Mouse (Mus musculus) kidney, postnatal 36 days (tissue): ENCODE measurements around the gene Yipf7.

Experiments used
- DNase-seq, 2 experiments: peaks; one replicate each; pipeline ENCODE4 v3.0.0; 2021 to 2022; ENCODE audit warnings: mixed read lengths in 2 of 2

Gene Yipf7

DNA sequence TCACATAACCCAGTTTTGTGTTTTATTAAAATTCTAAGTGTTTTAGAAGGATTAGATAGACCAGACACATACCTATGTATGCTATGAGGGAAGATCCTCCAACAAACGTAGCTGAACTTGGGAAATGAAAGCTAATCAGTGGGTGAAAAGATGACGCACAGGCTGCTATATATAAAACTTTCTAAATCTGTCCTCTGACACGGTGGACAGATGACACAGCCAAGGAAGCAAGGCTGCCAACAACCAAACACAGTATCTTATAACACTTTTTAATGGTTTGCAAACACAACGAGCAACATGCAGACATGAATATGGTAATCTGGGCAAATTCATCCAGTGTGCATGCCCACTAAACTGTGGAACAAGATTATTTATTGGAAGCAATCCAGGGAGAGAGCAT, at the start of gene Yipf7:
TSS of gene Yipf7 (minus strand) at position 160 of the 400 bp plus-strand sequence.
- no peak for DNase-seq

- DNase-seq: peak; percentile 89 to 91
These were observed 49.4 kb upstream of the Yipf7 start, which contains the start of gene Gnpda2 for GRCm38 (mm10) chr5:69591640-69592461. Gene Gnpda2 (minus strand): TSS chr5:69592340.

DNA sequence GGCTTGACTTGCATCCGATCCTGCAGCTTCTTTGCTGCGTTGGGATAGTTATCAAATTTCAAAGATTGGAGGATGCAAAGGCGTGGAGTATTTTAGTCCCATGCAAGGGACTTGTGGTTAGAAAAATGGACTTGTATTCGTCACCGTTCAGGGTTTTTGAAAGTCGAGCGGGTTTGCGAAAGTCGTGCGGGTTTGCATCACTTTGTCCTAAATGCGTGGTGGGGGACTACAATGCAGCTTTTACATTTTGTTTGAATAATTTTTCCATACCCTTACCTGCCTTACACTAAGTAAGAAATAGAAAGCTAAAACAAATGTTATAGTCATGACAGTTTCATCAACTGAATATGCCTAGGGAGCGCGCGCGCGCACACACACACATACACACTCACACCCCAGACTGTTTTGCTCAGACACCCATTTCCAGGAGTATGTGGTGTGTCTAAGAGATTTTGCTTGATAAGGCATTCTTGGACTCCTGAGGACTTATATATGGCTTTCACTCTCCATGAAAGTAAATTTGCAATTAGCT, 15.0 kb upstream of the Yipf7 start:
- DNase-seq: peak in 1 of 2 experiments; percentile 8

- DNase-seq: peak; percentile 93 to 96
These were observed 14.4 kb upstream of the Yipf7 start, which contains the start of gene Guf1 for GRCm38 (mm10) chr5:69556628-69557403. Gene Guf1 (plus strand): TSS chr5:69556923.

GRCm38 (mm10) chr5:69541680-69542079, 768 bp downstream of the Yipf7 start:
- no peak for DNase-seq

- DNase-seq: no peak
These were observed 18.5 kb downstream of the Yipf7 start for GRCm38 (mm10) chr5:69523944-69524343.

DNA sequence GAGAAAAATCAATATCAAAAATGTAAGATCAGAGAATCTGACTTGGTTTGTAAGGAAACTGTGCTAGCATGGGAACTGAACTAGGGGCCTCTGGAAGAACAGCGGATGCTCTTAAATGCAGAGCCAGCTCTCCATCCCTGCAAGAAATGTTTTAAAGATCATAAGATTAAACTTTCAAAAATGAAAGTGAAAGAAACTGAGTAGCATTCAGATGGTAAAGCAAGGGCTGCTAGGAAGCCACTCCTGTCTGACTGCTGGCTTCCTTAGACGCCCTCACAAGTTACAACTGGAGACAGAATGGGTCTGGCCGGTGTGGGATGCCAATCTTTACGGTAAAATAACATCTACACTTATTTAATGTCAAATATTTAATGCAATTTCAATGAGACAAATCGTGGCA, 20.4 kb downstream of the Yipf7 start:
- no peak for DNase-seq

DNA sequence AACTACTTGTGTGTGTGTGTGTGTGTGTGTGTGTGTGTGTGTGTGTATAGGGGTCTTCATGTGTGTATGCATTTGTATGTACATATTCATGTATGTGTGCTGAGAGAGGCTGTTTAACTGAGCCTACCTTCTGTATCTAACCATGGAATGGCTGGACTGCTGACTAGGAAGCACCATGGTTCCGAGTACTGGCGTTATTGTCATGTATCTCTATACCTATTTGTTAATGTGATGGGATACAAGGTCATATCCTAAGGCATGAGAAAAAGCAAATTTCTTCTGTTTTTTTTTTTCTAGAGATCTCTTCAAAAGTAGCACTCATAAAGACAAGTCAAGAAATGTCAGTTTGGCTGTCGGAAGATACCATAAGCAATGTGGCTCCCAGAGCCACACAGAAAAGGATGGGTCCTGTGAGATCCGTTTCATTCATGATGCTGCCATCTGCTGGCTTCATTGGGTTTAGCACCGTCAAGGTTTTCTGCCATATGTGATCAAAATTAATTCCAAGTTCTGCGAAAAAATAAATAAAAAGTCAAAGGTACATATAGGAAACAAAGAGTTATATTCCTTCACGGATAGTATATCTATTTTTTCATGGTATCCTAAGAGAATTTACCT, 21.7 kb downstream of the Yipf7 start:
- DNase-seq: peak; percentile 14 to 72

GRCm38 (mm10) chr5:69512203-69512602, 30.2 kb downstream of the Yipf7 start:
- no peak for DNase-seq

DNA sequence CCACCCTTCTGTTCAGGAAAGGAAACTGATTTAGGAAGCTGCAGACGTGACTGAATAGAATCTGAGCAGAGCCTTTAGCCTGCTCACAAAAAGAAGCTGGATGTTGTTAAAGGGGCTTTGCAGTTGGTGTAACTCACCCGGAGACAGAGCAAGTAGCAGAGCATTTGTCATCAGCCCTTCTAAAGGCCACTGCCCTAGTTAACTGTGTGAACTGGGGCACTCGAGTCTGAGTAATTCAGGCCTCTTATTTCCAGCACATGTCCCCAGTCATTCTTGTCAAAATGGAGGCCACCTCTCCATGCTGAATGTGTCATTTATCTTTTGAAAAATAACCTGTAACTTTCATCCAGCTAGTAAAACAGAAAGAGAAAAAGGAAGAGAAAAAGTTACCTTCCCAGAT, 30.8 kb downstream of the Yipf7 start:
- no peak for DNase-seq

DNA sequence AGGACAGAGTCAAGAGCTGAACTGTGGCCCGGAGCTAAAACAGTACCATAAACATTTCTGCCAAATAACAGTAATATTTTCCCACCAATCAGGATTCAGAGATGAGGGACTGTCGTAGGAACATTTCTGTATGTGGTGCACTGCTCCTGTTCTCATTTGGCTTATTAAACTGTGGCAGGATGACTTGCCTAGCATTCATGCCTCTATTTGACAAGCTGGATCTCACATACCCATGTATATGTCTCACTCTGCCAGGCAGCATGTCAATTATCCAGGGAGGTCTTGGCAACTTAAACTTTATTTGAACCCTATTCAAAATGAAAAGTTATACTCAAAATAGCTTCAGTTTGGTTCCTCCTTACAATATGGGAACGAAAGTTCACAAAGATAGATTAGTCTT, 35.4 kb downstream of the Yipf7 start:
- no peak for DNase-seq

GRCm38 (mm10) chr5:69489046-69489445, 53.4 kb downstream of the Yipf7 start:
- DNase-seq: no peak

DNA sequence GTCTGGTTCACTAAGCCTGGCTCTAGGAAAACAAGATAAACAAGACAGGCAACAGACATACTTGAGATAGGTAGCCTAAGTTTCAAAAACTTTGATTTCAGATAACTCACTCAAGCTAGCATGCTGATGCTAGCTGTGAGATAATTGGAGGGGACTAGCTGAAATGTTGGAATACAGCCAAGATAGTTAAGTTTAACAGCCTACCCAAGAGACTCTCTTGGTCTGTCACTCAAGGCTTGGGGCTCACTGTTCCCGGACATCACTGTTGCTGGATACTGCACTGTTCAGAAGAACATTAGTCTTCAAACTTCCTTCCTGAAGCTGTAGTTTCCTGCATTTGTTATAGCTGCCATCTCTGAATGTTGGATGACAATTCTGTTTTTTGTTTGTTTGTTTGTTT, 74.9 kb downstream of the Yipf7 start:
- DNase-seq: no peak
